Mouse (Mus musculus) lung, postnatal 4 days (tissue): ENCODE results near the gene Dnah2.

Experiments used
- DNase-seq, 2 experiments: peaks; one replicate each; pipeline ENCODE4 v3.0.0; 2021

Gene Dnah2

DNA sequence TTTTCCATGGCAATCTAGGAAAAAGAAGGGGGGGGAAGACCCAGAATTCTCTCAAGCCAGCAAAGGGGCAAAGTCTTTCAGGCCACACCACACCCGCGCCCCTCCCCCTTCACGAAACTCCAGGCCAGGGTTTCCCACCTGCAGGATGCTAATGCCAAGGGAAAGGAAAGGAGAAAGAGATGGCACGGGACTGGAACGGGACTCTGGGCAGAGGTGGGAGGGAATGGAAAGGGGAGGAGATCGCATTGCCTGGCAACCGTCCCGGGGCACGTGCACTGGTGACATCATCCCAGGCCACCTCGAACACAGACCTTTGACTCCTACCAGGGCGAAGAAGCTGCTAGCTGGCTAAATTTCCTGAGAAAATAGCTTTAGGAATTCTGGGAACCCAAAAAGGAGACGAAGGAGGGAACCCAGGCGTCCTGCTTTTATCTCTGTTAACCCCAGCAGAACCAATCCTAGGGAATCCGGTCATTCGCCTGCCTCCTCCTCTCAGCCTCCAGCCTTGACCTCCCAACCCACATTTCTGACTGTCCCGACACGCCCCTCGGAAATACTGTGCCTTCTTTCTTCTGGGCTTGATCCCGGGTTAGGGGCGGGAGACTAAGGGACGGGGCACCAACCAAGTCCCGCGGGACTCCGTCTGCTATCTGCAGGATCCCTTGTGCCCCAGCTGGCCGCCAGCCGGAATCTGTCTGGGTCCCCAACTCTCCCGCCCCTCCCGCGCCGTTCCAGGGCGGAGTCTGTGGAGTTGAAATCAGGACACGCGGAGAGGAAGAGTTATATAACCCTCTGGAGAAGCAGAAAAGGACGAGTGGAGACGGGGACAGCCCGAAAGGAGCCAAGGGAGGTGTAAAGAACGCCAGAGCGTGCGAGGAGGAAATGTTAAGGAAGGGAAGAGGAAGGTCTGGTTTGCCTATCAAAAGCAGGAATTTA lies 131.2 kb downstream of the Dnah2 start:
- DNase-seq, result peak; percentile 97 to 99

DNA sequence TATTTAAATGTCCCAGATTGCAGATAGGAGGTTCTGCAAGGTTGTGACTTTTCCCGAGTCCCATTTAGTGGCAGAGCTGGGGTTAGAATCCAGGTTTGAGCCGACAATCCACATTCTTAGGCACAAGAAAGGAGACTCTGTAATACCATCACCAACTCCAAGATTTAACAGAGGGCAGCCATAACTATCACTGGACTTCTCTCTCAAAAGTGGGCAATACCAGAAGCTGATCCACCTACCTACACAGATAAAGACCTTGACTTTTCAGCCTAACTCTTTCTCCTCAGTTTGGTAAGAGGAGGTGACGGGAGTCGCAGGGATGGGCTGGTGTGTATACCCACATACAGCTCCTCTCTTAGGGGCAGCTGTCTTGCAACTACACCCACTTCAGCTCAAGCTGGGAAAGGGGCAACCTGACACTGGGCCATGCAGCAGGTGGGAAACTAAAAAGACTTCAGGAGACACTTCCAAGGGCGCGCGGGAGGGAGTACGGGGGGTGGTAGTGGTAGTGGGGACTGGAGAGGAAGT lies 131.9 kb downstream of the Dnah2 start:
- DNase-seq, result no peak

GRCm38 (mm10) chr11:69416509-69416908 lies 132.4 kb downstream of the Dnah2 start:
- DNase-seq, result no peak

DNA sequence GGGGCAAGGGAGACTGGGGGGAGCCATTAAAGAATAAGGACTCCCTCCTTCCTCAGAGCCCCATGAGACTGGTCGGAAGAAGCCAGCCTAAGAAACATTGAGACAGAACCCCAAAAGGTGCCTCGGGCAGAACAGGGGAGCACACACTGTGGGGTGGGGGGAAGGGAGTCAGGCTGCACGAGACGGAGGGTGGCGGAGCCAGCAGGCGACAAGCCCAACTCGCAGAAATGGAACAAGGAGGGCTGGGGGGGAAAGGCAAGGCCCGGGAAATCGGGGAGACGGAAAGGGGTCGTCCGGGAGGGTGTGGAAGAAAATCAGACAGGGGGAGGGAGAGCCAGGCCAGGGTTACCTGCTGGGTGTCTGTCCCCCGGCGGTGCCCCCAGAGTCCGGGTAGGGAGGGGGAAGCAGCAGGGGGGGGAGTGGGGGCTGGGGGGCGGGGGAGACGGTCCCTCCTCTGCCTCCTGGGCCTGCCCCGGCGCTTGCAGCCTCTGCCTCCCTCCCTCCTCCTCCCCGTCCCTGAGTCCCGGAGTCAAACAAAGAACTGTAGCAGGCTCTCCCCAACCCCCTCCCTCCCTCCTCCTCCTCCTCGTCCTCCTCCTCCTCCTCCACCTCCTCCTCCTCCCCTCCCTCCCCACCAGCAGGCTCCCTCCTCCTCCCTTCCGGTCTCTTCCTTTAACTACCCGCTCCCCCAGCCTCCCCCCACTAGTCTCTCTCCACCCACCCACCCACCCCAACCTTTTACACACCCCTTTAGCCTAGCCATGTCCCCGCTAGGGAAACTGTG lies 133.1 kb downstream of the Dnah2 start:
- DNase-seq, result peak; percentile 72 to 87

- DNase-seq, result peak; percentile 79 to 86
Observed at GRCm38 (mm10) chr11:69415327-69415667, 133.6 kb downstream of the Dnah2 start.

- no peak for DNase-seq
Observed at GRCm38 (mm10) chr11:69414421-69415326, 134.2 kb downstream of the Dnah2 start.

- peak; percentile 33 to 47 for DNase-seq
Observed at GRCm38 (mm10) chr11:69413221-69414181, 135.4 kb downstream of the Dnah2 start, which contains the start of gene Kdm6b. Gene Kdm6b (minus strand): TSS chr11:69413675.

DNA sequence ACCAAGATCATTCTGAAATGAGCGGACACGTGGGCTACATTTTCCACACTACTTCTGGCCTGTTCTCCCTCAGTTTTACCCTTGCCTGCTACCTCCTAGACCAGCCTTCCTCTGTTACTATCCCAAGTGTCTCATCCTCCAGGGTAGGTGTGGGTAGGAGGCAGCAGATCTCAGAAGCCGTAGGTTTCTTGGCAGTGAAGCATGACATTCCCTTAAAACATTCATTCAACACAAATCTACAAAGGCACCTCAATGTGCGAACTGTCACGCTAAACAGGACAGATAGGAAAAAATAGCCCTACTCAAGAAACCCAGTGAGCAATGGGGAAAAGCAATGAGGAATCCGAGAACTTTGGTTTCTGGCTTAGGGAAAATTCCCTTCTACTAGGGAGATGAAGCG lies 136.4 kb downstream of the Dnah2 start:
- no peak for DNase-seq

DNA sequence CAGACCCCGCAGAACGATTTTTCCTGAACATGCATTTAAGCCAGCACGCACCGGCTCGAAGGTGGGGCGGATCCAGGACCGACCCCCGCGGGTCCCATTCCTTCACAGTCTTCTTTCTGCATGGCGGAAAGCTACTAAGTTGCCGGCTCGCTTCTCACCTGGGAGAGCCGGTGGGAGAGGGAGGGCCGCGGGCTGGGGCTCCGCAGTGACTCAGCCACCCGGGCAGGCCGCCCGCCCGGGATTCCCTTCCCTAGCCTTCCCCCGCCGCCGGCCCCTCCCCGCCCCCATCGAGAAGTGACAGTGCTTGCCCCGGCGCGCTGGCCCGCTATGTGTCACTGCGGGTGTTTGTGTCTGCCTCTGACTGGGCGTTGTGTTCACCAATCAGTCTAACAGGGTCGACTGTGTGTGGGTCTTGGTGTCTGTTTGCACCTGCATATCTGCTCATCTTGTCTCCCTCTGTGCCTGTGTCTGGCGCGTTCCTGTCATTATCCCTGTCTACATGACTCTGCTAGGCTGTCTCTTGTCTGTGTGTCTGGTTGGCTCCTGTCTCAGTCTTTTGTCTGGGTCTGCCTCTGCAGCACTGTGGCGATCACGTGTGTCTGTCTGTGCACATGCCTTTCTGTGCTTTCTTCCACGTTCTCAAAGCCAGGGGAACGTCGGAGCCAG lies 137.2 kb downstream of the Dnah2 start:
- peak; percentile 81 to 87 for DNase-seq

DNA sequence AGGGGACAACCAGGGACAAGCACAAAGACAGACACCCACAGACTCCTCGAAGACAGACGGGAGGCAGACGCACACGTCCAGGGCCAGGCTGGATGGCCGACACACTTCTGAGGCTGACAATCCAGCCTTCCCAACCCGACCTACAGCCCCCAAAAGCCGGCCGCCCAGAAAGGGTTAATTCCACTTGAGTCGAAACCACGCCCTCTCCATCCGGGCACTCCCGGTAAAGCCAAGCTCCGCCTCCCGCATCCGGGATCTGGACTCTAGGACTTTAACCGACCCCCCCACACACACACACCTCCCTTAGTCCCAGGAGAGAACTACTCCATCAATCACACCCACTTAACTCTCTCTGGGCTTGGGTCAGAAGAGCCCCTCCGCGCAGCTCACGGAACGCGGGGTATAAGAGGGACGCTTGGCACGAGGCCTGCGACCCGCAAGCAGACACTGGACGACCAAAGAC lies 137.8 kb downstream of the Dnah2 start:
- DNase-seq, result peak; percentile 95 to 96

- DNase-seq, result peak; percentile 76 to 81
Observed at GRCm38 (mm10) chr11:69410310-69411072, 138.4 kb downstream of the Dnah2 start.

- DNase-seq, result no peak
Observed at GRCm38 (mm10) chr11:69410045-69410309, 138.9 kb downstream of the Dnah2 start.

GRCm38 (mm10) chr11:69409378-69410044 lies 139.4 kb downstream of the Dnah2 start:
- peak; percentile 91 for DNase-seq

- peak; percentile 84 for DNase-seq
Observed at GRCm38 (mm10) chr11:69408541-69409377, 140.2 kb downstream of the Dnah2 start.

- DNase-seq, result no peak
Observed at GRCm38 (mm10) chr11:69407724-69408004, 141.2 kb downstream of the Dnah2 start.

GRCm38 (mm10) chr11:69406867-69407723 lies 141.8 kb downstream of the Dnah2 start:
- no peak for DNase-seq

GRCm38 (mm10) chr11:69406282-69406681 lies 142.6 kb downstream of the Dnah2 start:
- peak in 1 of 2 experiments; percentile 24 for DNase-seq
